Mouse (Mus musculus) neural tube, embryonic 13.5 days (tissue): ENCODE data around the gene Uhrf1bp1l. TPM values are rescaled to one million over a fixed set of nuclear protein-coding genes. Genes with fewer than 3 reads are reported as not detected.

ENCODE experiments used
- ATAC-seq: fragments of 200-750 bp; cut with Nextera tagmentation; 2 replicates; pipeline ENCODE4 v1.8.0; 2017; ENCODE audit warnings: low read depth, mild to moderate bottlenecking, moderate TSS enrichment, moderate library complexity
- H3K27ac ChIP-seq: fragments of 300-500 bp; sonication (generic); replicated peaks from 2 replicates; pipeline ENCODE4 v1.5.1; 2015; ENCODE audit warnings: moderate library complexity, mild to moderate bottlenecking, inconsistent platforms
- H3K27me3 ChIP-seq: fragments of 300-500 bp; sonication (generic); 2 replicates; pipeline ENCODE4 v1.6.1; 2015; ENCODE audit warnings: mild to moderate bottlenecking, inconsistent platforms
- H3K36me3 ChIP-seq: fragments of 300-500 bp; sonication (generic); 2 replicates; pipeline ENCODE4 v1.6.1; 2015; ENCODE audit warnings: mild to moderate bottlenecking, inconsistent platforms
- H3K4me1 ChIP-seq: fragments of 300-500 bp; sonication (generic); replicated peaks from 2 replicates; pipeline ENCODE4 v1.6.1; 2015; ENCODE audit warnings: inconsistent platforms
- H3K4me2 ChIP-seq: fragments of 300-500 bp; sonication (generic); 2 replicates; pipeline ENCODE4 v1.6.1; 2015; ENCODE audit warnings: inconsistent platforms, mild to moderate bottlenecking, moderate library complexity
- H3K4me3 ChIP-seq: fragments of 300-500 bp; sonication (generic); 2 replicates; pipeline ENCODE4 v1.5.1; 2015; ENCODE audit warnings: mild to moderate bottlenecking, inconsistent platforms
- H3K9ac ChIP-seq: fragments of 300-500 bp; sonication (generic); 2 replicates; pipeline ENCODE4 v1.6.1; 2015; ENCODE audit warnings: moderate library complexity, mild to moderate bottlenecking, inconsistent platforms
- H3K9me3 ChIP-seq: fragments of 300-500 bp; sonication (generic); 2 replicates; pipeline ENCODE4 v1.6.1; 2016; ENCODE audit warnings: inconsistent platforms
- WGBS: fragments of 180-500 bp; shearing (Covaris S2); methylation state at CpG from one replicate; pipeline ENCODE4 v1.1.7; 2015; 5-methylcytosine and 5-hydroxymethylcytosine counted together
- polyA plus RNA-seq: library from polyadenylated mRNA; unstranded; fragments of >200 nt; fragmentation: Nextera tagmentation; extraction: Ambion mirVana; gene quantifications from 2 replicates; pipeline ENCODE4 v1.2.1, GENCODE M21; 2015

The Uhrf1bp1l gene
- polyA plus RNA-seq, 1 experiment from 2014 or later: 31.2 TPM

DNA sequence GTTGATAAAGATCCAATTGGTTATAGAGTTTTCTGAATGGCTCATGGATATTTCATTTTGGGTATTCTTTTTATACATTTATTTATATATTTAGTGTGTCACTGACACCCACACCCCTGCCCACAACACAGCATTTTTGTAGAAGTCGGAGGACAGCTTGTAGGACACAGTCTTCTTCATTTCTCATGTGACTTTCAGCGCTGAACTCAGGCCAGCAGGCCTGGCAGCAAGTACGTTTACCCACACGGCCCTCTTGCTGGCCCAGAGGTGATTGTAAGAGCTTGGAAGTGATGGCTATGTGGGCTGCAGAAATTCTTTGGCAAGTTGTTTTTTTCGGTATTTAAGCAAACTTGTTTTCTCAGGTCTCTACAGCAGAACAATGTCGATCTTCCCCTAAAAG is 49.3 kb downstream of the Uhrf1bp1l start:
- WGBS: 92% methylated on average over 6 of the region's 6 CpGs
- peaks cover 13% of the 10 kb centered on the region for H3K36me3 ChIP-seq
- H3K9me3 ChIP-seq: no peaks in the 10 kb centered on the region
- no peak overlapping the region for H3K27ac ChIP-seq
- H3K9ac ChIP-seq: no peak overlapping the region
- no peak overlapping the region for H3K4me2 ChIP-seq
- ATAC-seq: no peak
- H3K4me3 ChIP-seq: no peak overlapping the region
- H3K4me1 ChIP-seq: no peaks in the 10 kb centered on the region
- no peaks in the 10 kb centered on the region for H3K27me3 ChIP-seq

DNA sequence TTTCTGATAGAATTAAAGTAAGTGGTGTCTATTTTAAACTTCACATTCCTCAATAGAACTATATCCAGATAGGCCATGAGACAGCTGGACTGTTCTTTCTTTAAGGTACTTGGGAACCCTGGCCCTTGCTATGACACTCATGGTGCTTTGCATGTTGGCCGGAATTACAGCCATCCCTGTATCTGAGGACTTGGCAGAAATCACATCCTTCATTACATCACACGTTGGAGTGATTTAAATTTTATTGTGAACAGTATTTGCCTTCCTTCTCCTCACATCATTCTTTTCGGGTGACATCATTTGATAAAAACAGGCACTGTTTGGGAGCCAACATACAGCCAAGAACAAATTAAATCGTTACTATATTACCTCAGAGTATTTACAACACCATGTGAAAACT is 74.4 kb downstream of the Uhrf1bp1l start:
- ATAC-seq: no peak
- Histone ChIP-seq H3K9ac (no peak overlapping the region), H3K36me3 (peaks cover 40% of the 10 kb centered on the region), H3K4me2 (no peak overlapping the region), H3K4me1 (no peaks in the 10 kb centered on the region), H3K27ac (no peak overlapping the region), H3K9me3 (no peaks in the 10 kb centered on the region), H3K4me3 (no peak overlapping the region), H3K27me3 (no peaks in the 10 kb centered on the region)
- WGBS: 93% methylated on average over 4 of the region's 4 CpGs

DNA sequence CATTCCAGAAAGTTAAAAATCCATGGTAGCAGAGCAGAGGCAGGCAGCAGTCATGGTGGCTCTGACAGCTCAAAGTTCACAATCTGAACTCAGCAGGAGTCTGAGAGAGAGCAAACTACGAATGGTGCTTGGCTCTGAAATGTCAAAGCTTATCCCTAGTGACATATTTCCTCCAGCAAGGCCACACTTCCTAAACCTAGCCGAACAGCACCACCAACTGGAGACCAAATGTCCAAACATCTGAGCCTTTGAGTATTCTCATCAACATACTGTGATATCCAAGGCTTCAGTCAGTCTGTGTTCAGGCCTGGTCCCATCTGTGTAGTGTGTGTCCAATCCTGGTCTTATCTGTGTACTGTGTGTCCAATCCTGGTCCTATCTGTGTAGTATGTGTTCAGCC is 79.1 kb downstream of the Uhrf1bp1l start:
- Histone ChIP-seq H3K4me3 (no peak overlapping the region), H3K9me3 (no peaks in the 10 kb centered on the region), H3K4me2 (no peak overlapping the region), H3K36me3 (peaks cover 12% of the 10 kb centered on the region), H3K9ac (no peak overlapping the region), H3K27ac (no peak overlapping the region), H3K4me1 (no peaks in the 10 kb centered on the region), H3K27me3 (no peaks in the 10 kb centered on the region)
- no peak for ATAC-seq
- WGBS: 53% methylated on average over 2 of the region's 2 CpGs

GRCm38 (mm10) chr10:89826896-89827295 is 82.1 kb downstream of the Uhrf1bp1l start:
- H3K9ac ChIP-seq: no peak overlapping the region
- H3K27me3 ChIP-seq: no peaks in the 10 kb centered on the region
- no peak overlapping the region for H3K4me2 ChIP-seq
- H3K4me1 ChIP-seq: no peaks in the 10 kb centered on the region
- no peaks in the 10 kb centered on the region for H3K9me3 ChIP-seq
- peaks cover 5% of the 10 kb centered on the region; the same call in 1 of the 2 replicates for H3K36me3 ChIP-seq
- H3K4me3 ChIP-seq: no peak overlapping the region
- ATAC-seq: no peak
- 66% methylated on average over 3 of the region's 3 CpGs for WGBS
- H3K27ac ChIP-seq: no peak overlapping the region

DNA sequence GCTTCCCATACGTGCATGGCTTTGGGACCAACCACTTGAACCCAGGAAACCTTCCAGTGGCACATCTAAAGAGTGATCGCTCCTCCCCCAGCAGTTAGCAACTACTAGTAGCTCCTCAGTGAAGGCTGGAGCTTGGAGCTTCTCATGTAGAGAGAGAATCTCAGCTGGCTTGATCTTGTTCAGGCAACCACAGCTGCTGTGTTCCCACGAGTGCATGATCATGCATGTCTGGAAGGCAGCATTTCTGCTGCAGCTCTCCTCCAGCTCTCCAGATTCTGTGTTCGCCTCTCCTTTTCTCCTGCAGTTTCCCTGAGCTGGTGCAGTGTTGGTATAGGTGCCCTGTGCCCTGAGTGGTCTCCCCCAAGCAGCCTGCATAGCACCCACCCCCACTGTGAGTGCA is 87.5 kb downstream of the Uhrf1bp1l start:
- Histone ChIP-seq H3K4me2 (no peak overlapping the region), H3K27me3 (no peaks in the 10 kb centered on the region), H3K4me3 (no peak overlapping the region), H3K9me3 (no peaks in the 10 kb centered on the region), H3K9ac (no peak overlapping the region), H3K36me3 (no peaks in the 10 kb centered on the region), H3K4me1 (no peaks in the 10 kb centered on the region), H3K27ac (no peak overlapping the region)
- WGBS: 81% methylated on average over 4 of the region's 4 CpGs
- no peak for ATAC-seq

- H3K4me2 ChIP-seq: no peak overlapping the region
- H3K4me3 ChIP-seq: no peak overlapping the region
- H3K27me3 ChIP-seq: no peaks in the 10 kb centered on the region
- H3K9me3 ChIP-seq: no peaks in the 10 kb centered on the region
- 89% methylated on average over 10 of the region's 10 CpGs for WGBS
- no peaks in the 10 kb centered on the region for H3K36me3 ChIP-seq
- H3K9ac ChIP-seq: no peak overlapping the region
- no peak for ATAC-seq
- no peaks in the 10 kb centered on the region for H3K4me1 ChIP-seq
- H3K27ac ChIP-seq: no peak overlapping the region
Measured at GRCm38 (mm10) chr10:89833166-89833565, 88.4 kb downstream of the Uhrf1bp1l start.

DNA sequence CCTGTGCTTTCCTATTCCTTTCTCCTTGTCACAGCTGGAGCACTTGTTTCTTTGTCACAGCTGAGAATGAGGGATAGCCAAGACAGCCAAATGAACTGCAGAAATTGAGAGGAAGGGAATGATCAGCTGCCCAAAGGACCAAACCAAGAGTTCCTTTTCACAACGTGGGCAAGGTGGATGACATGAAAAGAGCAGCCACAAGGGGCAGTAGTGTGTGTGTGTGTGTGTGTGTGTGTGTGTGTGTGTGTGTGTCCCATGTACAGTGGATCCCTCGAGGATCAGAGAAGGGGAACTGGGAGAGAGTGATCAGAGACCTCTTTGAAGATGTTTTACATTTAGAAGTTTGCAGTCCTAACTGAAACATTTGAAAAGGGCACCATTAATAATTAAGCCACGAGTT is 92.7 kb downstream of the Uhrf1bp1l start:
- H3K9me3 ChIP-seq: no peaks in the 10 kb centered on the region
- 50% methylated on average over 3 of the region's 3 CpGs for WGBS

GRCm38 (mm10) chr10:89838834-89839233 is 94.0 kb downstream of the Uhrf1bp1l start:
- Histone ChIP-seq H3K9me3 (no peaks in the 10 kb centered on the region), H3K4me3 (no peak overlapping the region), H3K4me1 (no peaks in the 10 kb centered on the region), H3K27ac (no peak overlapping the region), H3K9ac (no peak overlapping the region), H3K27me3 (no peaks in the 10 kb centered on the region), H3K4me2 (no peak overlapping the region), H3K36me3 (no peaks in the 10 kb centered on the region)
- no peak for ATAC-seq
- WGBS: 79% methylated on average over 3 of the region's 3 CpGs

More for the DNA sequence above, 92.7 kb downstream of the Uhrf1bp1l start:
- no peak overlapping the region for H3K4me2 ChIP-seq
- H3K4me3 ChIP-seq: no peak overlapping the region
- H3K27ac ChIP-seq: no peak overlapping the region
- ATAC-seq: no peak
- no peaks in the 10 kb centered on the region for H3K36me3 ChIP-seq
- no peaks in the 10 kb centered on the region for H3K4me1 ChIP-seq
- H3K9ac ChIP-seq: no peak overlapping the region
- no peaks in the 10 kb centered on the region for H3K27me3 ChIP-seq

DNA sequence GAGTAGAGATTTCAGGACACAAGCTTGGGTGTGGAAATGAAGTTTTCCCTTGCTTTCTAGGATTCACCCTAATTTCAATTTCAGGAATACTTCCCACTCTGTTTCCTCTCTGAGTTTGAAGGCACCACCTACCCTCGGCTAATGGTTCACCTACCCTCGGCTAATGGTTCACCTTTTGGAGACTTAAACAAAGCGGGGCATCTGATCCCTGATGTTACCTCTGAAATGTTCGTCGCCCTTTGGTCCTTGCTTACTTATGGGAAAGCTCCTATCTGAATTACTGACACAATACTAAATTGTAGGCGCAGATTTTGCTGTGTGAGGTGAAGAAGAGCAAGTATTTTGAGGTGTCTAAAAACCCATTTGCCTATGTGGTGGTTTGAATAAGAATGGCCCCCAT is 106.2 kb downstream of the Uhrf1bp1l start:
- ATAC-seq: no peak
- Histone ChIP-seq H3K4me3 (no peak overlapping the region), H3K9ac (no peak overlapping the region), H3K27me3 (no peaks in the 10 kb centered on the region), H3K36me3 (no peaks in the 10 kb centered on the region), H3K4me2 (no peak overlapping the region), H3K27ac (no peak overlapping the region), H3K4me1 (no peaks in the 10 kb centered on the region), H3K9me3 (no peaks in the 10 kb centered on the region)
- WGBS: 89% methylated on average over 6 of the region's 6 CpGs

GRCm38 (mm10) chr10:89855251-89855875 is 110.6 kb downstream of the Uhrf1bp1l start:
- Histone ChIP-seq H3K4me1 (no peaks in the 10 kb centered on the region), H3K9ac (no peak overlapping the region), H3K4me3 (no peak overlapping the region), H3K36me3 (no peaks in the 10 kb centered on the region), H3K27me3 (no peaks in the 10 kb centered on the region), H3K9me3 (no peaks in the 10 kb centered on the region), H3K27ac (no peak overlapping the region), H3K4me2 (no peak overlapping the region)
- 85% methylated on average over 5 of the region's 5 CpGs for WGBS
- ATAC-seq: no peak

DNA sequence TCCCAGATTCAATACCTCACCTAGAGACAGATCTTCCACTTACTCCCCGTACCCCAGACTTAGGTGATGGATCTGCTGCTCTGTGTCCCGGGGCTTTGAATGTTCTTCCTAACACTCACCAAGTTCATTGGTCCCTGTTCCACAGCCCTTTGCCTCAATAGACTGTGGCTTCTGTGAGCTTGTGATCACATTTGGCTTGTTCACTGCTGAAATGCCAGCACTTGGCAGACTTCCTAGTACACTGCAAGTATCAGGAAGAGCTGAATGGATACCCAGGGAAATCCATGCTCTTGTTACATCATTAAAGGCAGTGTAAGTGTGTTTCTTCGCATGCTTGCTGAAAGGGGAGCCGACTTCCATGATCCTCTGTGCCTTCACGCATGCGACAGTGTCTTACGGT is 111.5 kb downstream of the Uhrf1bp1l start:
- Histone ChIP-seq H3K27ac (no peak overlapping the region), H3K9ac (no peak overlapping the region), H3K4me2 (no peak overlapping the region), H3K27me3 (no peaks in the 10 kb centered on the region), H3K4me3 (no peak overlapping the region), H3K9me3 (no peaks in the 10 kb centered on the region), H3K36me3 (no peaks in the 10 kb centered on the region), H3K4me1 (no peaks in the 10 kb centered on the region)
- ATAC-seq: no peak
- WGBS: 92% methylated on average over 7 of the region's 7 CpGs

DNA sequence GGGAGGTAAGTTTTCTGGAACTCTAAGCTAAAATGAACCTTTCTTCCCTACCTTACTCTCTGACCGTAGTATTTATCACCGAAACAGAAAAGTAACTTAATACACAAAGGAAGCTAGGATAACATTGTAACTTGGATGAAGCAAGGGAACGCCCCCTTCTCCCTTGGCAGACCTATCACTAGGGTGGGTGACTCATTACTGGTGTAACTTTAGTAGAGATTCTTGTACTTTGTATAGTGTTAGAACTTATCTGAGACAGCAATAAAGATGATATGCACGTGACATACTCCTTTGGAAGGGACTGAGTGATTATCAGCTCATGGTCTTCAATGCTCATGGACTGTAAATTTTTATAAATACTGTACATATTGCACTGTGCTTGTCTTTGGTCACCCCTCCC is 123.4 kb downstream of the Uhrf1bp1l start:
- no peaks in the 10 kb centered on the region for H3K9me3 ChIP-seq
- H3K4me3 ChIP-seq: no peak overlapping the region
- H3K4me2 ChIP-seq: no peak overlapping the region
- no peak for ATAC-seq
- peaks cover 3% of the 10 kb centered on the region; the same call in 1 of the 2 replicates for H3K27me3 ChIP-seq
- no peak overlapping the region for H3K9ac ChIP-seq
- H3K27ac ChIP-seq: no peak overlapping the region
- H3K36me3 ChIP-seq: no peaks in the 10 kb centered on the region
- peaks cover 7% of the 10 kb centered on the region; the same call in 1 of the 2 replicates for H3K4me1 ChIP-seq
- 92% methylated on average over 4 of the region's 4 CpGs for WGBS

- 81% methylated on average over 3 of the region's 3 CpGs for WGBS
- H3K4me1 ChIP-seq: peaks cover 11% of the 10 kb centered on the region; the same call in 1 of the 2 replicates
- no peak overlapping the region for H3K4me3 ChIP-seq
- H3K4me2 ChIP-seq: no peak overlapping the region
- peaks cover 3% of the 10 kb centered on the region; the same call in 1 of the 2 replicates for H3K27me3 ChIP-seq
- no peak for ATAC-seq
- no peaks in the 10 kb centered on the region for H3K9me3 ChIP-seq
- no peak overlapping the region for H3K9ac ChIP-seq
- no peaks in the 10 kb centered on the region for H3K36me3 ChIP-seq
- no peak overlapping the region for H3K27ac ChIP-seq
Measured at GRCm38 (mm10) chr10:89868836-89869235, 124.0 kb downstream of the Uhrf1bp1l start.
